Mouse (Mus musculus) lung, postnatal 10 days (tissue): ENCODE measurements around the gene Pcp2.
A peak's percentile ranks its signal among the peaks of the same experiment; 100 is the strongest.
"Not testable (repeated sequence)": the region's sequence is repeated elsewhere in the genome, so short reads cannot be mapped to it uniquely, and the experiment has no call there.

Experiments
- DNase-seq: peaks from one replicate; pipeline ENCODE4 v3.0.0; 2021

Pcp2 gene

DNA sequence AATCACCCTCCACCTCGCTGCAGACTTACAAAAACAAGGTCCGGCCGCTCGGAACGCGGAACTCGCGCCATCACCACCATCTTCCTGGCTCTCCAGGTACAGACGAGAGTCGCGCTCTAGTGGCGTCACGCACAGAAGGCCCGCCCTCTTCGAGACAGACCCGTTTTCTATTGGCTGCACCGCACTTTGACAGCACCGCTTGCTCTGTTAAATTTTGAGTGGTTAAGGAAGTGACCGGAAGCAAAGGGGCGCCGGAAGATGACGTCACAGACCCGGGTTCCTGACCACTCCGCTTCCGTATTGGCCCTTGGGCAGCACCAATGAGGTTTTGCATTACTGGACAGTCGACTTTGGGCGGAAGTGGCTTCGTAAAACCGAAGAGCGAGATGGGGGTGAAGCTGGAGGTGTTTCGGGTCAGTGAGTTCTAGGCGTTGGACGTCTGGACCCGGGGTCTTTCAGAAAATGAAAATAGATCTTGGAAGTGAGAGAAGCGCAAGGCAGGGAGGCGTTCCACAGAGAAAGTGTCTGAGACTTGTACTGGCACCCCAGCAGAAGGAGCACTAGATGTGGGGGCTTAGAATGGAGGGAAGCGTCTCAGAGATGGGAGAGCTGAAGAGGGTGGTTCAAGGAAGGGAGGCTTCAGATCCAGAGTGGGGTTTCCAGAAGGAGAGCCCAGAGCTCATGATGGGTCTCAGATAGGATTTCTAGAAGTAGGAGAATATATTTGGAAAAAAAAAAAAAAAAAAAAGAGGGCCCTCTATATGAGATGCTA lies 4.0 kb downstream of the Pcp2 start, which contains the start of the genes Xab2 and Pet100:
Gene Xab2 (minus strand): TSS at position 118 of the 772 bp plus-strand sequence.
Gene Pet100 (plus strand): TSS at position 350 of the 772 bp plus-strand sequence.
- DNase-seq: peak; percentile 99

DNA sequence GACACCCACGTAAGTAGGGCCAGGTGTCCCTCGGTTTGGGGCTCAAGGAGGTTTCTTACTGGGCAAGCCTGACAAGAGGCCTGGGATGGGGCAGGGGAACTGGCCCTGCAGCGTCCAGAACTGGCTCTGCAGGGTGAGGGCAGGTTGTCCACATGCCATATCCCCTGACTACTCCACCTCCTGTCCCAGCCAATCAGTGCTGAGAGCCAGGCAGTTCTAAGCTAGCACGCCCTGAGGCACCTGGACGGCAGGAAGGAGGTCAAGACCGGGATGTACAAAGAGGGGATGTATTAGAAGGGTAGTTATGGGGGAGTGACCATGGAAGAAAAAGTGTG lies 15.6 kb downstream of the Pcp2 start:
- no peak for DNase-seq

DNA sequence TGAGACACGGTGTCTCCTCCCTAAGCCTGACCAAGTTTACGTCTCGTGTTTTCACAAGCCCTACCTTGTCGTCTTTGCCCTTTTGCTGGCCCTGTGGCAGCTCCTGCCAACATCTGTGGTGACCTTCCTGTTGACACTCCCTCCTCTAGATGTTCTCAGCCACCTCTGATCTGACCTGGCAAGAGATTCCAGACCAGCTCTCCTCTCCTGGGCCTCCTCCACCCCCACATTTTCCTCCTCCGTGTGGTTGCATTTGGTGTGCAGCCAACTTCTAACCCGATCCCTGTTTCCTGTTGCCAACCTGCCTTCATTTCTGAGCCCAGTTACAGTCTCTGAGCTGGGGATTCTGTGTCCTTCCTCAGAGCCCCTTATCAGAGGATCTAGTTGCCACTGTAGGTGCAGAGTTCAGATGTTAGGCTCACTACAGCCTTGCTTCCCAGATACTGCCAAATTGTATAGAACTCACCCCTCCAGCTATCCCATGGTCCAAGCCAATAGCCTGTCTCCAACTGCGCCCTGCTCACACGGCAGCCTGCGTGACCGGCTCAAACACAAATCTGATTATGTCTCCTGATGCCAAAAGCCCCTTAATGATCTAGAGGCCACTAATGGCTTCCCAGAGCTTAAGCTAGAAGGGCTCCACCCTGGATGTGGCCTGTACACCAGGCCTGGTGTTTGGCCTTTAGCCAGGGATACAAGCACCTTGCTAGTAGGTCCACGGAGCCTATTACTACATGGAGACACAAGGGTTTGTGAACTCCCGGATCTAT lies 16.1 kb downstream of the Pcp2 start:
- no peak for DNase-seq

GRCm38 (mm10) chr8:3607822-3608221 lies 17.5 kb downstream of the Pcp2 start:
- DNase-seq: no peak

GRCm38 (mm10) chr8:3606593-3606992 lies 18.8 kb downstream of the Pcp2 start:
- no peak for DNase-seq

GRCm38 (mm10) chr8:3603439-3603838 lies 21.9 kb downstream of the Pcp2 start:
- no peak for DNase-seq

DNA sequence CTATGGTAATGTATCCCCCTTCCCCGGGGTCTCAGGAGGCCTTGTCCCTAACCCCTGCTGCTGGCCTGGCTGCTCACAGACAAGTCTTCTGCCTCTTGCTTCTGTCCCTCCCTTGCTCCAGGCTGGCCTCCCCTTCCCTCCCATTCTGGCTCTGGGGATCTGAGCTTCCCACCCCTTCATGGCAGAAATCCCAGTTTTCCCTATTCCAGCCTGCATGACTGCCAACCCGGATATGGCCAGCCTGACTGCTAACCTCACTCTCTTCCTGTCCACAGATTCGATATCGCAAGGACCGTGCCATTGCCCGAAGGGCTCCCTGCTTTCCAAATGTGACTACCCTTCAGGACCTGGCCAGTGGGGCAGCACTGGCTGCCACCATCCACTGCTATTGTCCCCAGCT lies 24.9 kb downstream of the Pcp2 start:
- DNase-seq: peak; percentile 85

DNA sequence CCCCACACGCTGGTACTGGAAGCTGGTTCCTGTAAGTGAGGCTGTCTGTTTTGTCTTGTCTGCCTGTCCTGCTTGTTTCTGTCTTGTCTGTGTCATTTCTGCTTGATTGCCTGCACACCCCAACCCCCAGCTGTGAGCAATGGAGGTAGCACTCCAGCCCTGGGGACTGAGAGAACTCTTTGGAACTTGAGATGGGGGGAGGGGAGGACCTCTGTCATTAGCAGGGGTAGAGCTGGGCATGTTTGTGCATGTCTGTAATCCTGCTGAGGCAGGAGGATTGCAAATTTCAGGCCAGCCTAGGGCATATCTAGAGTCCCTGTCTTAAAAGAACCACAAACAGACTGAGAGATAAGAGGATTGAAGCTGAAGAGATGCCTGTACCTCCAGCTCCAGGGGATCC lies 26.1 kb downstream of the Pcp2 start:
- DNase-seq: no peak

- DNase-seq: no peak
Observed at GRCm38 (mm10) chr8:3598054-3598453, 27.3 kb downstream of the Pcp2 start.

GRCm38 (mm10) chr8:3594466-3594865 lies 30.9 kb downstream of the Pcp2 start:
- no peak for DNase-seq

GRCm38 (mm10) chr8:3593470-3593869 lies 31.9 kb downstream of the Pcp2 start:
- no peak for DNase-seq

GRCm38 (mm10) chr8:3588258-3588633 lies 37.1 kb downstream of the Pcp2 start:
- no peak for DNase-seq

DNA sequence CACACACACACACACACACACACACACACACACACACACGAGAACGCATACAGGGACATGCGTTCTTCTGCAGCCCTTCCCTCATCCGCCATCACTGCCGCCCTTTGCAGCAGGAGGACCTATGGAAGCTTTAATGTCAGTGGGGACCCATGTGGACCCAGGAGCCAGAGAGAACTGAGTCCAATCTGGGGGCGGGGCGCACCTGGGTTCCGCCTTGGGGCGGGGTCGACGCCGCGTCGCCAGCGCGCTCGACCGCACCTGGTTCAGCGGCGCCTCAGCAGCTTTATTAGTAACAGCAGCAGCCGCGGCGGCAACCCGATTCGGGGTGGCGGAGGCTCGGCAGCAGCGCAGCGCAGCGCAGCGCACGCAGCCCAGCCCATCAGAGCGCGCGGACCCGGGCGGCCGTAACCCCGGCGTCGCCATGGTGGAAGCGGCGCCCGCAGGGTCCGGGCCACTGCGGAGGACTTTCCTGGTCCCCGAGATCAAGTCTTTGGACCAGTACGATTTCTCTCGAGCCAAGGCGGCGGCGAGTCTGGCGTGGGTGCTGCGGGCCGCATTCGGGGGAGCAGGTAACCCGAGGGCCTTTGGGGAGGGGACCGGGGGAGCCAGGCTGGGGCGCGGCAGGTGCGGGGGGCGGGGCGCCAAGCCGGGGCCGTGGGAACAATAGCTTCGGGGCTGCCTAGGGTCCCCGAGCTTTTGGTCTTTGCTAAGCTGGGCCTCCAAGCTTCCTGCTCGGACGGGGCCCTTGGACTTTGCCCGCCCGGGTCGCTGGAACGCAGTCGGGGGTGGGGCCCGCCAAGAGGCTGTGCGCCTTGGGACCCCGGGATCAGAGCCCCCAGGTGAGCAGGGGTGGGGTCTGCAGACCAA lies 37.7 kb downstream of the Pcp2 start:
- peak; percentile 71 for DNase-seq

DNA sequence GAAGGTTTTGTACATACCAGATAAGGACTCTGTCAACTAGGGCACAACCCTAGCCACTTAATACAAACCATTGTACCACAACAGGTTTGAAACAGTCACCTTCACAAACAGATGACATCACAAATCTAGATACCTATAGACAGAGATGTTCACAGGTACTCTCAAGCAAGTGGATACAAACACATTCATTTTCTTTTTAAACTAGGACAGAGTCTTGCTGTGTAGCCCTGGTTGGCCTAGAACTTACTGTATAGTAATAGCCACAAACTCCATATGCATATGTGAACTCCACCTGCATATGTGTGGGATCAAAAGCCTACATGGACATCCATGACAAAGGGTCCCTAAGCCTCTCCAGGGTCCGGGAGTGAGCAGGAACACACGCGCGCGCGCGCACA lies 38.4 kb downstream of the Pcp2 start, which contains the start of gene Camsap3:
Gene Camsap3 (plus strand): TSS at position 301 of the 398 bp plus-strand sequence.
- no peak for DNase-seq

DNA sequence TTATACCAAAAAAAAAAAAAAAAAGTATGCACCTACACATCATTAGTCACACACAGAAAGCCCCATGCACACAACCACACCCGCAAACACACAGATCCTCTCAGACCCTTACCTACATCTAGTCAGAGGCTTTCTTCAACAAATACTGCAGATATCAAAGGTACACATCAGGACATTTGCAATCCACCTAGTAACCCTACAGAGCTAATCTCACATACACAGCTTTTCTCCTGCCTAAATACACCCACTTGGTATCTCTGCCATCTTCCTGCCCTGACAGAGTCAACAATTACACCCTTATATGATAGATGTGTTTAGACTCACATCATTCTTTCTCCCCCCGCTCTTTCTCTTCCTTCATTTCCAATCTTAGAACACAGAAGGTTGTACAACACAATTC lies 38.9 kb downstream of the Pcp2 start:
- DNase-seq: no peak

DNA sequence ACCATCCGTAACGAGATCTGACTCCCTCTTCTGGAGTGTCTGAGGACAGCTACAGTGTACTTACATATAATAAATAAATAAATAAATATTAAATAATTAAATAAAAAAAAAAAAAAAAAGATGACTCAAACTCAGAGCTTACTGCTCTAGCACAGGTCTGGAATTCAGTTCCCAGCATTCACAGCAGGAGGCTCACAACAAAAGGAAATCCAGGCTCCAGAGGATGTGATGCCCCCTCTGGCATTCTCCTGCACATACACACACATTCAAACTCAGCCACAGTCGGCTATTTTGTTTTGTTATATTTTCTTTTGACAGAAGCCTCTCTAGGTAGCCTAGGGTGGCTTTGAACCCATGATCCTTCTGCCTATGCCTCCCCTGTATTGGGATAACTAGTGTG lies 43.4 kb downstream of the Pcp2 start:
- not testable (repeated sequence) for DNase-seq

- DNase-seq: no peak
Observed at GRCm38 (mm10) chr8:3579390-3580364, 45.7 kb downstream of the Pcp2 start.

DNA sequence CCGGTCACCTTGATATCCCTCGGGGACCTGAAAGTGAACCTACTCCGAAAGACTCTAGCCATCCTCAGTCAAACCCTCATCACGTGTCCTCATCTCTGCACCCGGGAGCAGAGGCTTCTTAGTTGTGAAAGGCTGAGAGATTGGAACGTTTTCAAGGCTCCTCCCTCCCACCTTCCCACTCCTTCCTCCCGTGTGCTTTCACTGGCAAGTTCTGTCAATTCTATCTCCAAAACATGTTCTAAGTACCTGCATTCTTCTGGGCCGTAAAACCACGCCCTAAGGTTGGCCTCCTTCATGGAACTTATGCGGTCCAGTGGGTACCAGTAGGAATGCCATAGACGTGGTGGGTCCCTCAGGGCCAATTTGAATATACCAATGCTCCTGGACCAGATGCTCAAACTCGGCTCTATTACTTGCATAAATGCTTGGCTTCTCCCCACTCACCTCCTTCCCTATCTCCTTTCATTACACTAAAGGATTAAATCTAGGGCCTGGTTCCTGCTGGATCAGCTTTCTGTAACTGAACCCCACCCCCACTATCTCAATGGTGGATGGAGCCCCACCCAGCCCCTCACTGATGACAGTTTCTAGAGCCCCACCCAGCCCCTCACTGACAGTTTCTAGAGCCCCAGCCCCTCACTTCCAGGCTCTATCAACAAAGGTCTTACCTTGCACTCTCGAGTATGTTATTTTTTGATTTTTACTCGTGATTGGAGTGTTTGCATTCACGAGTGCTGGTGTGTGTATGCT lies 49.0 kb downstream of the Pcp2 start:
- no peak for DNase-seq

DNA sequence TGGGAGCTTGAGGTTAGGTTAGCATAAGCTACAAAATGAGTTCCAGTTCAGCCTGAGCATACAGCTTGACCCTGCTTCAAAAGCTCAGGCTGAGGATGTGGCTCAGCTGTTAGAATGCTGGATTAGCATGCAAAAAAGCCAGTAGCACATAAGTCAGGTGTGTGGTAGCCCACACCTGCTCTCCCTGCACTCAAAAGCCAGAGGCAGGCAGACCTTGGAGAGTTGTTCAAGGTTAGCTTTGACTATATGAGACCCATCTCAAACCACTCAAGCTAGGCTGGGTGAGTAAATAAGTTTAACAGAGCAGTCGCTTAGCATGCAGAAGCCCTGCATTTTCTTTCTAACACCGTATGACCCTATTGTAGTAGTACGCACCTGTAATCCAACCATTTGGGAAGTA lies 50.8 kb downstream of the Pcp2 start:
- DNase-seq: no peak
